Mouse (Mus musculus) urinary bladder, postnatal 36 days (tissue): Measurements from ENCODE around the gene Atp6v1g2.
A peak's percentile ranks its signal among the peaks of the same experiment; 100 is the strongest.

ENCODE experiments used
- DNase-seq, 2 experiments: peaks; one replicate each; pipeline ENCODE4 v3.0.0; 2022; ENCODE audit warnings: low spot score in 2 of 2, mixed read lengths in 1 of 2

The Atp6v1g2 gene

DNA sequence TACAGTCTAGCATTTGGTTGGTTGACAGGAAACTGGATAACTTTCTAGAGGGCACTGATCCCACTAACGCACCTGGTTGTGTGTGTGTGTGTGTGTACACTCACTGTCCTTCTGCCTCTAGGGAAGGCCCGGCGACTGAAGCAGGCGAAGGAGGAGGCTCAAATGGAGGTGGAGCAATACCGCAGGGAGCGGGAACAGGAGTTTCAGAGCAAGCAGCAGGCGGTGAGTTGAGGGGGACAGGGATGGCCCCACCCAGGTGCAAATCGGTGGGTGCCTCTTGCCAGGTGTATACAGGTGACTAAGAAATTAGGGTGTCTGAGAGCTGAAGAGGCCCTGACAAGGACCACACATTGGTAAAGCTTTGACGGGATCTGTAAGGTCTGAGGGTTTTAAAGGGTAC lies 3.5 kb downstream of the Atp6v1g2 start:
- DNase-seq, result no peak

DNA sequence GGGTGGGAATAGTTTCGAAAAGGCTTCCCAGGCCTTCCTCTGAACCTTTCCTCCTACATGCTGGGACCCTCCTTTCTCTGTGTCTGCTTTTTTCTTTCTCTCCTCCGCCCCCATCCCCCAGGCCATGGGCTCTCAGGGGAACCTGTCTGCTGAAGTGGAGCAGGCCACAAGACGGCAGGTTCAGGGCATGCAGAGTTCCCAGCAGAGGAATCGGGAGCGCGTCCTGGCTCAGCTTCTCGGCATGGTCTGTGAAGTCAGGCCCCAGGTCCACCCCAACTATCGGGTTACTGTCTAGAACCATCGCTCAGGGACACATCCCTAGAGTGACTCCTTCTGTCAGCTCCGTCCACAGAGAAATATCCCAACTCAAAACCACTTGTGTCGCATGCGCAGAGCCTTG lies 4.0 kb downstream of the Atp6v1g2 start:
- no peak for DNase-seq

DNA sequence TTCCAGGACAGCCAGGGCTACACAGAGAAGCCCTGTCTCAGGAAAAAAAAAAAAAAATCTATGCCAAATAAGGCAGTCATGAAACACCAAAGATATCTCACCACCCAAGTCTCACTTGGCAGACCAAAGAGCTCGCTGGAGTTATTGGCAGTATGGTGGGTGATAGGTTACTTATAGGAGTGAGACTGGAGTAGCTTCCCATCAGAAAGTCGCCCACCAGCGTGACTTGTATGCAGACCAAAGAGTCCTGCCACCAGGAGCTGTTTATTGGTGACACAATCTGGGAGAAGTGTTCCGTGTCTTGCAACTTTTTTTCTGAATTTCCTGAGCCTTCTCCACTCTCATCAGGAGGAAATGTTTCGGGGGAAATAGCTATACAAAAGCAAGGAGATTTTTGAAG lies 6.2 kb downstream of the Atp6v1g2 start:
- no peak for DNase-seq

DNA sequence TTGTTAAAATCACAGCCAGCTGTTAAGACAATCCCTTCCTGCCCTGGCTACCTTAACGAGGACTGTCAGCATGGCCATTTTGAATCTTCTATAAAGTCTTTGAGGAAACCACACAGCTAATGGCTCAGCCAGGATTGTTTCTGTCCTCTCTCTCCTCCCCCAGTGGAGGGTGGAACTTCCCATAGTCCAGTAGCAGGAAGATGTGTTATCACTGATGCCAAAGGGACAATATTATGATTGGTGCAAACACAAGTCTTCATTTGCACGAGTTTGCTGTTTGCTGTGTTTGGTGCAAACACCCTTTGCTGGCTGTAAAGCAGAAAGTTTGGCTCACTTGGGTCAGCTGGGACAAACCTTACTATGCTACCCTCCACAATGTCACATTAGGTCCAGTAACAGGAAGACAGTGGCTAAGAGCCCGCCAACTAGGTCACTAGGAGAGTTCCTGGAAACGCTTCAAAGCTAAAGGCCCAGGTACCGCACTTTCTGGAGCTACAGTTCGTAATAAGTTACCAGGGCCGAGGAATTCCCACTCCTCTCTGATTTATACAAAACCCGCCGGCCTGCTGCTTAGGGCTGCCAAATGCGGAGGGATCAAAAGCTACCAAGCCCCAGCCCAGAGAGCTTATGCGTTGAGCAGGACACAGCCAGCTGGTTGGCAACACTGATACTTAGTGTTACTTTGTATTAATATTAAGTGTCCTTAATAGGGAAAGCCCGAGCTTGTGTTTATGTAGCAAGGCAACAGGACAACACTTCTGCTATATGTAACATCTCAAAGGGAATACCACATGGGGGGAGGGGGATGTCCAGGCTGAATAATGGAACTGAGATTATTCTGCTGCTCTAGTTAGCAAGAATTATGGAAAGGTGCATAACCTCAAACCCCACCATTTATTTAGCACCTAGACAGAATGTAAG lies 7.2 kb downstream of the Atp6v1g2 start:
- no peak for DNase-seq

DNA sequence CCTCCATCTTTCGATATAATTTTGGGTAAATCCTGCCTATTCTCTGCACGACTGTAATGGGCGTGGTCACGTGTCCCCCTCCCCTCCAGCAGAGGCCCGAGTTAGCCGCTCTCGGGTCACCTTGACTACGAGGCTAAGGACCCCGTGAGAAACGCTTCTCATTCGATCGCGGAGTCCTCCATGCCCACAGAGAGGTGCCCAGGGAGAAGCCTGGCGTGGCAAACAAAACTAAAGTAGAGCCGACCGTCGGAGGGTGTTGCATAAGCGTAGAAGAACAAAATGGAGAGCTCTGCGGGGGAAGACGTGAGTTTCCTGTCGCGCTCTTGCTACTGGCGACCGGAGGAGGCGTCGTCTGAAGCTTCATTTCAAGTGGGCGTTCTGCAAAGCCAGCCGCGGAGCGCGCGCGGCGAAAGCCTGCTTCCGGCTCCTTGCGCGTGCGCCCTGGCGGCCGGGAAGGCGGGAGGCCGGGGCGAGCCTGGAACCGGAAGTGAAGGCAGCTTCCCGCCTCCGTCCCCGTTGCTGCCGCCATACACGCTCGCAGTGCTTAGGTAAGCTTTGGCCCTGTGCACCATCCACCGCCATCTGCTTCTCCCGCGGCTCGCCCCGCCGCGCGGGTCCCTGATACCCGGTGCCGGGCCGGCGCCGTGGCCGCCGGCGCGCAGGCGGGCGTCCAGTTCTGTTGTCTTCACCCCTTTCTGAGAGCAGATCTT lies 8.0 kb downstream of the Atp6v1g2 start, which contains the start of gene Ddx39b:
Gene Ddx39b, plus strand, starts transcription at position 442 of the 710 bp plus-strand sequence.
- peak; percentile 93 to 95 for DNase-seq

- peak in 1 of 2 experiments; percentile 74 for DNase-seq
Measured at GRCm38 (mm10) chr17:35242015-35242941, 8.8 kb downstream of the Atp6v1g2 start.

GRCm38 (mm10) chr17:35243086-35243485 lies 9.6 kb downstream of the Atp6v1g2 start:
- peak in 1 of 2 experiments; percentile 48 for DNase-seq

GRCm38 (mm10) chr17:35244999-35245398 lies 11.5 kb downstream of the Atp6v1g2 start:
- DNase-seq, result no peak

DNA sequence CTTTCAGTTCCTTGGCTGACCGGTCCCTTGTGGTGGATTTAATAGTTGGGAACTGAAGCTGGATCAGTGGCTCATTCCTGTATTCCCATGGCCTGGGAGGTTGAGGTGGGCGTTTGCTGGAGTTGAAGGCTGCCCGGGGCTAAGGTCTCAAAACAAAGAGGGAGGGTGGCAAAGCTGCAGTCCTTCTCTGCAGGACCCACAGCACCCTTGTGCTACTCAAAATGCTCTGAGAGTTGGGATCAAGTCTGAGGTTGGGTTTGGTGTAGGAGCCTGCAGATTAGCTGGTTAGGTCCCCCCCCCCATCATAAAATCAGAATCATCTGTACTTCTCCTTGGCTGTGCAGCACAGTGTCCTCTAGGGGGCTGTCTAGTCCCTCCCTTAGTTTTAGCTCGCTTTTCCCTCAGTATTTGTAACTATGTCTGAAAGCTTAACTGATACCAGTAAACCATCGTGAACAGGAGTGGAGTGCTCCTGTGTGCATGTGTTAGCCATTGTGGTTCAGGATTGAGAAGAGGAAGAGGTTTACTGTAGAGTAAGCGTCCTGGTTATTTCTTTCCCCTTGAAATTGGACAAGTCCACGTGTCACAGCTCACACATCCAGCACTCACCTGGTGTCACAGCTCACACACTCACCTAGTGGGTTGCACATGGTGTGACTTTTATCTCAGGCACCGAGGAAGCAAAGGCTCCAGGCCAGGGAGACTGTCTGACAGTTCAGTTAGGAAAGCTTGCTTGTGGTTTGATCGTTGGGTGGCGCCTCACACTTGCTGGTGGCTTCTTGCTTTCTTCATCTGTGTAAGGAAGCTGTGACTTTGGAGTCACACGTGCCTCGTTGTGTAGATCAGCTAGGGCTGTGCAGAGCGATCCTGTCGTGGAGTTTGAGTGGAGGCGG lies 12.5 kb downstream of the Atp6v1g2 start:
- no peak for DNase-seq

DNA sequence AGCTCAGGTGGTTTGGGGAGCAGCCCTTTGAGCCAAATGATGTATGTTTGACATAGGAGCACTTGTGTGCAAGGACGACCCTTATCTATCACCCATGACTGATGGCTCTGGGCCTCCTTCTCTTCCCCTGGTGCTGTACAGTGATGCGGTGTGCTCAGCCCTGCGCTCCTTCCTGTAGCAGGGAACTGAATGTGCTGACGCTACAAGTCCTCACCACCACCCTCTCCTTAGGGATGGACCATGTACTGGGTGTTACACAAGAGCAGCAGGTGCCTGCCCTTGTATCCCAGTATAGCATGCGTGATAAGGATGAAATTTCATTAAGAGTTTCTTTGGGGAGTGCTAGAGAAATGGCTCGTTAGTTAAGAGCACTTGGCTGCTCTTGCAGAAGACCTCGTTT lies 13.7 kb downstream of the Atp6v1g2 start:
- no peak for DNase-seq

DNA sequence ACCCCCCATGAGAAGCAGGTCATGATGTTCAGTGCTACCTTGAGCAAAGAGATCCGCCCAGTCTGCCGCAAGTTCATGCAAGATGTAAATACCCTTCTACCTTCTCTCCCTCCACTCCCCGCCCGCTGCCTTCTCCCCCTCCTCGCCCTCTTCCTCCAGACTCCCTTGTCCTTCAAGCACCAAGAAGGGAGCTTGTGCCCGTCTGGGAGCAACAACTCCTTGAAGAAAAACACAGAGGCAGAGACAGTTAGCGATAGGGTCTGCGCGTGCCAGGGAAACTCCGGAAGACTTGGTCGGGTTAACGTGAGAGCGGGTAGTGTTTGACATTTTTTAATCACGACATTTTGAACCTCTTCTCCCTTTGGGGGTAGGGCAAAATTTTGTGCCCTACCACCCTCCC lies 15.5 kb downstream of the Atp6v1g2 start:
- no peak for DNase-seq

GRCm38 (mm10) chr17:35249451-35250197 lies 16.2 kb downstream of the Atp6v1g2 start:
- DNase-seq, result no peak

- DNase-seq, result no peak
Measured at GRCm38 (mm10) chr17:35250348-35251120, 17.1 kb downstream of the Atp6v1g2 start.

- DNase-seq, result no peak
Measured at GRCm38 (mm10) chr17:35251162-35251719, 17.8 kb downstream of the Atp6v1g2 start.

DNA sequence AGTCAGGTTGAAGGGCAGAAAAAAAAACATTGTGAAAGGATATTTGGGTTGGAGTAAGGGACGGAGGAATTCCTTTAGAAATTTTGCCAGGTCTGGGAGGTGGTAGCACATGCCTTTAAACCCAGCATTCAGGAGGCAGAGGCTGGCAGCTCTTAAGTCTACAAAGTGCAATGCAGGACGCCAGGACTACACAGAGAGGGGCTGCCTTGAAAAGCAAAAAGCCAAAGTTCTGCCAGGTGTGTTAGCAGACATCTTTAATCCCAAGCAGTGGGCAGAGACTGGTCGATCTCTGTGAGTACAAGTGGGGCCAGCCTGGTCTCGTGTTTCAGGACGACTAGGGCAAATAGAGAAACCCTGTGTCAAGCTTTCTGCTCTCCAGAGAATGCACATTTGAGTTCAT lies 18.5 kb downstream of the Atp6v1g2 start:
- no peak for DNase-seq

DNA sequence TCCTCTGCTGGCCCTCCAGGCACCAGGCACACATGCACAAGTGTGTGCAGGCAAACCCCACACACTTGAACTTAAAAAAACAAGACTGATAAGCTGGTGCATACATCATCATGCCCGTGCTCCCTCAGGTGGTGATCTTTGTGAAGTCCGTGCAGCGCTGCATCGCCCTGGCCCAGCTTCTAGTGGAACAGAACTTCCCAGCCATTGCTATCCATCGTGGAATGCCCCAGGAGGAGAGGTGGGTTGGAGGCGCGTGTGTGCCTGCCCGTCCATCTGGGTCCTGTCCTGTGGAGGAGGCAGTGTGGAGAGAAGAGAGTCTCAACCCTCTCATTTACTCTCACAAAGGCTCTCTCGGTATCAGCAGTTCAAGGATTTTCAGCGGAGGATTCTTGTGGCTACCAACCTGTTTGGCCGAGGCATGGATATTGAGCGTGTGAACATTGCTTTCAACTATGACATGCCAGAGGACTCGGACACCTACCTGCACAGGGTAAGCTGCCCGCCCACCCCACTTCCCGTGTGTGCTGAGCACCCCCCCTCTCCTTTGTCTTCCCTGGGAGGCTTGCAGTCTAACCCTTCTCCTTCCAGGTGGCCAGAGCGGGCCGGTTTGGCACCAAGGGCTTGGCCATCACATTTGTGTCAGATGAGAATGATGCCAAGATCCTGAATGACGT lies 19.3 kb downstream of the Atp6v1g2 start:
- no peak for DNase-seq

- DNase-seq, result no peak
Measured at GRCm38 (mm10) chr17:35253293-35254093, 20.0 kb downstream of the Atp6v1g2 start.
